Mouse (Mus musculus) 416B (cell line): Measurements from ENCODE around the gene Mthfr.

Experiments used
- DNase-seq: peaks from one replicate; pipeline ENCODE4 v3.0.0; 2011; ENCODE audit warnings: low read depth

Mthfr gene

DNA sequence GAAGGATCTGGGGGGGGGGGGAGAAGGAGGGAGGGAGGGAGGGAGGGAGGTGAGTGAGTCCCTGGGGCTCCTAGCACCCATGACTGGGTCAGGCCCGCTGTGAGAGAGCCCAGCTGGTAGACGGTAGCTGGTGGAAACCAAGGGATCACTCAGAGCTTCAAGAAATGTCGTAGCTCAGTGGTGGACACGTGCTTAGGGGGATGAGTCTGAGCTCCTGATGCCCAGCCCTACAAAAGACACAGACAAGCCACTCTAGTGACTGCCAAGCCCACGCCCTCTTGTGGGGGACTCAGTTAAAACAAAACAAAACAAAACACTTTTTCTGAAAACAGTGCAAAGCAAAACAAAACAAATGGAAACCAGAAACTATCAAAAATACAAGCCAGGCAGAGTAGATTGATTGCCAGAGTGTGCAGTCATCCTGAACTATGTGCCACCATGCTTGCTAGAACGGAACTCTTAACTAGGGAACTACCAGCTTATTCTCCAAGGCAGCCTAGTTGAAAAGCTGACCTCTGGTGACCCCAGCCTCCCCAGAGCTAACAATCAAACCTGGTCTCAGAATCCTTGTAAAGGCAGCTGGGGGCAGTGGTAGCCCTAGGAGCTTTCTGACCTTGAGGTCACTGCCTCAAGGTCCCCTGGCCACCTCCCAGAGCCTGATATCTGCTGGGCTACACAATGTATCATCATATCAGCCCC, 27.0 kb downstream of the Mthfr start:
- DNase-seq: peak; percentile 53

DNA sequence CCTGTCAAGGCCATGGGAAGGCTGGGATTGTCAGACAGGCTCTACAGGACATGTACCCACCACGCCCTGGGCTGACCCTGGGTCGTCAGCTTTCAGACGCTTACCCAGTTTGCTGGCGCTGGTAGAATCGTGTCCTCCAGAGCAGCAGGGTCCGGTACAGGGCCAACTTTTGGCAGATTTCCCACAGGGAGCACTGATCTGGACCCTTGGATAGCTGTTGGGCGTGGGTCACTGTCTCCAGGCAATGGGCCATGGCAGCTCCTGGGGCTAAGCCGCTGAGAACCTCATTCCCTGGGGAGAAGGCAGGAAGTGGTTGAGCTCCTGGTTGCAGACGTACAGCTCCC, 27.5 kb downstream of the Mthfr start:
- no peak for DNase-seq

DNA sequence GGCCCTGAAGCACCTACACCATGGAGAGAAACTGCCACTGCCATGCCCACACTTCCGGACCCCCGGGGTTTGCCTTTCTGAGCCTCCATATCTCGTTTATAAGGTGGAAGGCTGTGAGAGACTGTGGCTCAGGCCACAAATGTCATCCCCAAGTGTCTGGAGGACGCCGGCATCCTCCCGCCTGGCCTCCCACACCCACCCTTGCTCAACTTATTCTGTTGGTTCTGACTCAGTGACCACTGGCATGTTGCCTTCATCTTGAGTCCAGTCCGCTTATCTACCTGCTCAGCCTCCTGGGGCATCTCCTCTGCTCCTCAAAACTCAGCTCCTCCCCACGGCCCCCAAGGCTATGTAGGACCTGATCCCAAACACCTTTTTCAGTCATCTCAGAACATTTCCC, 28.5 kb downstream of the Mthfr start:
- peak; percentile 39 for DNase-seq

DNA sequence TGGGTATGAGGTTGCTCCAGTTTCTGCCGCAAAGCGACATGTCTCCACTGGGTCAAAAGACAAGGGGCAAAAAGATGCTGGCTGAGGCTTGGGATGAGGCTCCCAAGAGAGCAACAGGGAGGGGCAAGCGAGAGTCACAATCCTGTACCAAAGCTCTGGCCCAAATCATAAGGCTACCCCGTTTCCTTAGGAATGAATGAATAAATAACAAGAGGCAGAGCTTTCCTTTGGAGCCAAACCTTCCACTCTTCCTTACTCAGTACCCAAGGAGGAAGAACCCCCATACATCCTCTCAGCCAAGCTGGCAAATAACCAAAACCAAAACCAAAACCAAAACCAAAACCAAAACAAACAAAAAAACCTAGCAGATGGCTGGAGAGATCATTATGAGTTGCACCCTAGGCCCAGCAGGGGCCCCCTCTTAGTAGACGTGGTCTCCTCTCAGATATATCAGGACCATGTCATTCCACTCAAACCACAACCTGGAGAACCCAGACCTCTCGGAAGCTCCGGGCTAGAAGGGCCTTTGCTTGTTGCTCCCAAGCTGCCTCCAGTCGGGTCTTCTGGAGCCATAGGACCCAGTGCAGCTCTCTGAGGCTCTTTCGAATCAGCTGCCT, 30.8 kb downstream of the Mthfr start:
- DNase-seq: peak; percentile 75

- no peak for DNase-seq
Observed at GRCm38 (mm10) chr4:148071508-148071907, 32.6 kb downstream of the Mthfr start.

DNA sequence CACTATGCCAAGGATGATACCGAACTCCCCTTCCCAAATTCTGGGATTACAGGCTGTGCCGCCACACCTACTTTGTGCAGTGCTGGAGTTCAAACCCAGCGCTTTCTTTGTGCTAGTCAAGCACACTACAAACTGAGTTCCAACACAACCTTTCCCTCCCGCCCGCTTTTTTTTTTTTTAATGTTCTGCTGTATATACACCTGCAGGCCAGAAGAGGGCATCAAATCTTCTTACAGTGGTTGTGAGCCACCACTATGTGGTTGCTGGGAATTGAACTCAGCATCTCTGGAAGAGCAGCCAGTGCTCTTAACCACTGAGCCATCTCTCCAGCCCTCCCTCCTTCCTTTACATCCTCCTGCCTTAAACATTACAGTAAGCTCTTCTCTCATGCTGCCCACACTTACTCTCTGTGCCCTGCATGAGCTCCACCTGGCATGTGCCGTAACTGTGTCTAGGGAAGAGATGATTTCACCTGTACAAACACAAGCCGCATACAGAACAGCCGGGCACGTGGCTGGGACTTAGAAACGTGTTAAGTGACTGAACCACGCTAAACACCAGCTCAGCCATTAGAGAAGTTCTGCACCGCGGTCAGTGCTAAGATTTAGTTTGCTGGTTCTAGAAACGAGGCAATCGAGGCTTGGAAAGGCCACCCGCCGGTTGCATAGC, 35.8 kb downstream of the Mthfr start:
- DNase-seq: peak; percentile 75

DNA sequence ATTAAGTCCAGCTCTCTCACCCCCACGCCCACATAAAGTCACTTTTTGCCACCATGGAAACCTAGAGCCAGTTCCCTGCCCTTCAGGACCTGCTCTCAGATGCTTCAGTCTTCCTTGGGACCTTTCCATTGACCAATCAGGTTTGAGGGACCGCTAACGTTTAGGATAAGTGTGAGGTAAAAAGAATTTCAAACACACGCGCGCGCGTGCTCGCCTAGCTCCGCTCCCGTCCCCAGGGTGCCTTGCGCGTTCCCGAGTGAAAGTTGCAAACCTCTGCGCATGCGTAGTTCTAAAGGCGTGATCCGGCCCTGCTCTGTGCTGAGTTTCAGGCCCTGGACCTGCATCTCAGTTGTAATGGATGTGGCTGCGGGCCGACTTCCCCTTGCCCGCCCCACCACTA, 36.4 kb downstream of the Mthfr start:
- DNase-seq: no peak

DNA sequence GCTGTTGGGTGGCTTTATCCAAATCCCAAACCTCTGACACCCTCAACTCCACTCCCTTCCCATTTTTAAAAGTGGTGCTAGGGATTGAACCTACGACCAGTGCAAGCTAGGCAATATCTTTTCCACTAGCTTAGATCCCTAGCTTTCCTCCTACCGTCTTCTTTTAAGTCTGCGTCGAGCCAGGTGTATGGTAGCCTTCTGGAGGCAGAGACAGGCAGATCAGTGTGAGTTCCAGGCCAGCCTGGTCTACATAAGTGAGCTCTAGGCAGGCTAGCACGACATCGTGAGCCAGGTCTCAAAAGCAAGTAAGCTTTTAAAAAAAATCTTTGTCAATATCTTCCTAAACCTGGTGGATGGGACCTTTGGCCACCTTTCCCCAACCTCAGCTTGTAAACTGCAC, 37.0 kb downstream of the Mthfr start:
- DNase-seq: no peak

- no peak for DNase-seq
Observed at GRCm38 (mm10) chr4:148079212-148079611, 40.3 kb downstream of the Mthfr start.

DNA sequence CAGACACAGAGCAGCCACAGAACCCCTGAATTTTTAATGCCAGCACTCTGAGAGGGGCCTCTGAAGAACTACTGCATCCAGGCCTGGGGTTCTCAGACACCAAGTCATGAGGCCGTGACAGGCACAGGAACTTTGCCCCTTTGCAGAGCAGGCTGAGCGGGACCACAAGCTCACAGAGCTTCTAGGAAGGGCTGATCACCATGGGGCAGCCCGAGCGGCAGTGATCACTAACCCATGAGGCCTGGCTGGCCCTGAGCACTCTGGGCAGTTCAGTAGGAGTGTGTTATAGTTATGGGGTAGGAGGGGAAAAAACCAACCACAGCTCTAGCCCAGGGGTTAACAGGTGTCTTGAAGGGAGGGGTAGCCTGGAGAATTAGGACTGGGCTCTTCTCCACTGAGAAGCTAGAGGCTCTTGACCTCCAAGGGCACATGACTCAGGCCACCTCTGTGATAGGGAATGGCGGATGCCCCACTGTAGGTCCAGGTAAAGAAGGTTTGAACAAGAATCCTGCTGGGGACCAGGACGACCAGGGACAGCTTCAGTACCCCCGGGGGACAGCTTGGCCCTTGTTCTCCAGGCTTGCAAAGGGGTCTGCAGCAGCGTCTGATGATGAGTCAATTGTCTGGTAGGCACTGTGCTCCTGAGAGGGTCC, 41.2 kb downstream of the Mthfr start:
- DNase-seq: no peak

DNA sequence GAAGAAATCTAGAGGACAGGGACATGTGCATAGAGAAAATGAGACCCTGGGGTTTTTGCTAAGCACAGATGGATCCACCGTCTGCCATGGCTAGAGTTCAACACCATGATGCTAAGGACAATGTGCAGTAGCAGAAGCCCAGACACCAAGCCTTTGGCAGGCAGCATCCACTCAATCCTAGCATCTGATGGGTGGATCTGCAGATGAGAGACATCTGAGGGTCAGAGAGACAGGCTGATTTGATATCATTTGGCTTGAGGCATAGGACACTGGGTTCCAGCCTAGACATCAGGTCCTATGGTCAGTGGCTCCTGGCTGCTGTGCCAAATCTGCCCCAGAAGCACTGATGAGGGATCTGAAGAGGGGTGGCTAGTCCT, 41.7 kb downstream of the Mthfr start:
- DNase-seq: no peak

DNA sequence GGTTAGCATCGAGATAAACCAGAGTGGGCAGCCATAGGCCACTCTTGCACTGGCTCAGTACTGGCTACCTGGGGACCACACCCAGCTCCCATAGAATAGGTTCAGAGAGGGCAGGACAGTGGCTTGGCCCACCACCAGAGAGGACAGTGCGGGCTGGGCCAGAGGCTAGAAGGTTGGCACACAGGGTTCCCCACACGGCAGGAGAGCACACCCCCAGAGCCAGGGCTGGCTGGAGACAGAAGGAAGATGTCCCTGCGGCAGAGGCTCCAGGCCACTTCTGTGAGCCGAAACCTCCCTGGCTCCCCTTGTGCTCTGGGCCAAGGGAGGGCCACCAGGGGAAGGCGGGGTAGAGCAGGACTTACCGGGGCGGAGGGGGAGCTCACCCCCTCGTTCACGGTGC, 42.3 kb downstream of the Mthfr start:
- no peak for DNase-seq

GRCm38 (mm10) chr4:148082257-148083044, 43.6 kb downstream of the Mthfr start:
- DNase-seq: peak; percentile 75

GRCm38 (mm10) chr4:148083176-148083899, 44.5 kb downstream of the Mthfr start:
- DNase-seq: peak; percentile 93

DNA sequence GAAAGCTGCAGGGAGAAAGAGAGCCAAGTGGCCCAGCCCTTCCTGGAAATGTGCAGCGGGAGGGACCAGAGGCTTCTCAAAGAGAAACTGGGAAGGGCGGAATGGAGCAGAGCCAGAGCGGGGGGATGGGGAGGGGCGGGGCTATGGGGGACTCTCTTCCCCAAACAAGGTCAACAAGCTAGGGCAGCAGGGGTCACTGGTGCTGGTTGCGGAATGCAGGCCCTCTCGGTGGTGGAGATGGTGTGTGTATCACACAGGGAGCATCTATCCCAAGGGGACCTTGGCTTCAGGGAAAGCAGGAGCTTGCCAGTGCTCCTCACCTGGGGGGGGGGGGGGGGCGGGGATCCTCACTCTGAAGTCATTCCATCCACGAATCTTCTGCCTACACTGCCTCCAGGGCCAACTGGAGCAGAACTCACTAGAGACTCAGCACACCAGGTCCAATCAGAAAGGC, 45.4 kb downstream of the Mthfr start:
- no peak for DNase-seq

- DNase-seq: peak; percentile 56
Observed at GRCm38 (mm10) chr4:148085131-148085906, 46.4 kb downstream of the Mthfr start.

DNA sequence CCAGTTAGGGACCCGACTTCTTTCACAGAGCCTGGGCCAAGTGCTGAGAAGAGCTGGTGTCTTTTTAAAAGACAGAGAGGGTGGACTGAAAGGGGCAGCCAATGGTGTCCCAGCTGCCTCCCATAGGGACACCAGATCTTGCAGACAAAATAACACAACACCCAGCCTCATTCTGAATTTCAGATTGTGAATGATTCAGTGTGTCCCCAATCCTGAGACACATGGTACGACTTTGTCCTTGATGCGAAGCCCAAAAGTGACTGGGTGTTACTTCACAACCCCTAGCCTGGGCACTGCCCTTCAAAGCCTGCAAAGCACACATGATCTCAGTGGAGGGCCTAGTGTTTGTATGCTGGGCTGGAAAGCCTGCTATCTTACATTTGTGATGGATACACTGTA, 47.0 kb downstream of the Mthfr start:
- DNase-seq: no peak

DNA sequence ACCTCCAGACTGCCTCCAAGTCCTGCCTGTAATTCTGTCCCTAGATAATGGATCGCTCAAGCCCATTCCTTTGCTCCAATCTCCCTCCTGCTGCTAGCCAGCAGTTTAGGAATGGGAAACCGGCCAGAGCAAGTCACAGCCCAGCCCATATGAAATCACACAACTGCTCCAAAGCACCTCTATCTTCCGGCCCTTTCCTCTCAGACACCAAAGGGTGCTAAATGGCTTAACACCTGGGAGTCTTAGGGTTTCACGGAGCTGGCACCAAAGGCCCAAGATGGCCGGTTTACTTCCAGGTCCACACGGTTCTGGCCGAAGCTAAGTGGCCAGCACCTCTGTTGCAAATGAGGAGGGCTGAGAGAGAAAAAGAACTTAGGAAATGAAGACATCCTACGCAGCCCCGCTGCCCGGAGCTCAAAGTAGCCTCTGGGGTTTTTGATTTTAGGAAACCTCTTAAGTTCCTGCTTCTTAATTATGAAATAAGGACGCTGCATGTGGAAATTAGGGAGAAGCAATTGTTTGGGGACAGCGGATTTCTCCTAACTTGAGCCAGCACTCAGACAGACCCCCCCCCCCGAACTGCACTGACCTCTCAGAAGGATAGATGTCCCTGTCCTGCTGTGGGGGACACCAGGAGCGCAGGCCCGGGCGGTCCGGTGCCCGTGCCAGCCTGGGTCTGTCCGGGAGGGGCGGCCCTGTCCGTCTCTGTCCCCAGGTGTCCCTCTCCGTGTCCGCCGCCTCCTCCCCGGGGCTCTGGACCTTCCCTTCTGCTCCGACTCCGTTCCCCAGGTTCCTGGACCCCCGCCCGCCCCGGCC, 48.4 kb downstream of the Mthfr start:
- peak; percentile 68 for DNase-seq

DNA sequence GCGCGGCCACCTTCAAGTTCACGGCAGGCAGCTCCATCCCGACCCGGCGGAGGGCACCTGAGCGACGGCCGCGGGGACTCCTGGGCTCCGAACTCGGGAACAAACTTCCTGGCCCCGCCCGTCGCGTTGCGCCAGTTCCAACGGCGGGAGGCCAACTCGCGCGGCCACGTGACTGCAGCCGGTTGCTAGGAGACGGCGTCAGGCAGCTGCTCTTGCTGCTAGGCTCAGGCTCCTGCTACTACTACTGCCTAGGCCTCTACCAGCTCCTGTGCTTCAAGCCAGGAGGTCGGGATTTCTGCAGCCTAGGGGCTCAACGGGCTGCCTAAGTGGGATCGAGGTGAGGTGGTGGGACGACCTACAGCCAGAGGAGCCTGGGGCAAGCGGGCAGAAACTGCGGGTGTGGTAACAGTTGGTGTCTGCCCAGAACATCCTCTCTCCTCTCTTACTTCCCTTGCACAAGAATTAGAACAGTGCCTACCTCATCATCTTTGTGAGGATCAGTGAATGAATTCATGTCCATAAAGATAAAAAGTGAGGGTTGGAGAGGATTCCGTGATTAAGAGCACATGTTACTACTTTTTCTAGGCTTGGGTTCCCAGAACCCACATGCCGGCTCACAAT, 49.1 kb downstream of the Mthfr start, which contains the start of gene Agtrap:
Agtrap (minus strand) TSS at position 125 of the 621 bp plus-strand sequence.
- peak; percentile 92 for DNase-seq
